Mouse (Mus musculus) cerebellum, postnatal 10 days (tissue): Measurements from ENCODE around the gene Pdzd9.

Experiments
- DNase-seq, 2 experiments: peaks; one replicate each; pipeline ENCODE4 v3.0.0; 2021; ENCODE audit warnings: mixed read lengths in 2 of 2

Pdzd9 gene

GRCm38 (mm10) chr7:120670153-120670875, at the start of gene Pdzd9:
Gene Pdzd9, minus strand, starts transcription at chr7:120670343.
- DNase-seq: peak; percentile 89 to 93

- DNase-seq: no peak
These were observed 47.1 kb upstream of the Pdzd9 start for GRCm38 (mm10) chr7:120717261-120717660.

GRCm38 (mm10) chr7:120713951-120714350, 43.8 kb upstream of the Pdzd9 start:
- DNase-seq: peak in 1 of 2 experiments; percentile 12

GRCm38 (mm10) chr7:120713225-120713624, 43.1 kb upstream of the Pdzd9 start:
- no peak for DNase-seq

GRCm38 (mm10) chr7:120712071-120712470, 41.9 kb upstream of the Pdzd9 start:
- no peak for DNase-seq

GRCm38 (mm10) chr7:120703888-120704287, 33.7 kb upstream of the Pdzd9 start:
- DNase-seq: peak in 1 of 2 experiments; percentile 25

- no peak for DNase-seq
These were observed 29.4 kb upstream of the Pdzd9 start for GRCm38 (mm10) chr7:120699586-120699985.

- no peak for DNase-seq
These were observed 26.2 kb upstream of the Pdzd9 start for GRCm38 (mm10) chr7:120696331-120696730.

- DNase-seq: no peak
These were observed 25.5 kb upstream of the Pdzd9 start for GRCm38 (mm10) chr7:120695641-120696040.

- no peak for DNase-seq
These were observed 25.1 kb upstream of the Pdzd9 start for GRCm38 (mm10) chr7:120695196-120695595.

GRCm38 (mm10) chr7:120693831-120694375, 23.8 kb upstream of the Pdzd9 start:
- DNase-seq: no peak

- DNase-seq: peak; percentile 28 to 37
These were observed 20.5 kb upstream of the Pdzd9 start for GRCm38 (mm10) chr7:120690634-120691033.

- DNase-seq: no peak
These were observed 15.1 kb upstream of the Pdzd9 start for GRCm38 (mm10) chr7:120685227-120685626.

GRCm38 (mm10) chr7:120684731-120685161, 14.6 kb upstream of the Pdzd9 start:
- no peak for DNase-seq

- DNase-seq: no peak
These were observed 11.9 kb upstream of the Pdzd9 start for GRCm38 (mm10) chr7:120682002-120682401.

- no peak for DNase-seq
These were observed 8.9 kb upstream of the Pdzd9 start for GRCm38 (mm10) chr7:120679023-120679422.

- peak; percentile 65 to 67 for DNase-seq
These were observed 7.8 kb upstream of the Pdzd9 start for GRCm38 (mm10) chr7:120677764-120678531.

GRCm38 (mm10) chr7:120677001-120677643, 7.0 kb upstream of the Pdzd9 start, which contains the start of gene Mosmo:
Gene Mosmo, plus strand, starts transcription at chr7:120677618.
- peak; percentile 90 to 92 for DNase-seq

- no peak for DNase-seq
These were observed 1.1 kb upstream of the Pdzd9 start for GRCm38 (mm10) chr7:120671271-120671670.

GRCm38 (mm10) chr7:120662079-120662478, 8.1 kb downstream of the Pdzd9 start:
- no peak for DNase-seq

- peak; percentile 33 to 39 for DNase-seq
These were observed 22.3 kb downstream of the Pdzd9 start for GRCm38 (mm10) chr7:120647849-120648248.

- DNase-seq: peak in 1 of 2 experiments; percentile 16
These were observed 26.9 kb downstream of the Pdzd9 start for GRCm38 (mm10) chr7:120643217-120643616.

GRCm38 (mm10) chr7:120635821-120636220, 34.3 kb downstream of the Pdzd9 start:
- DNase-seq: peak; percentile 8 to 21
